Mouse (Mus musculus) lung, postnatal 4 days (tissue): ENCODE measurements at regions not wholly inside any gene's neighbourhood (a gene's known extent, or its start where the extent isn't known, plus 50 kb on each side); places are given as distances from the start of the nearest gene placed in this dataset.

Source experiments
- DNase-seq, 2 experiments: peaks; one replicate each; pipeline ENCODE4 v3.0.0; 2021

DNA sequence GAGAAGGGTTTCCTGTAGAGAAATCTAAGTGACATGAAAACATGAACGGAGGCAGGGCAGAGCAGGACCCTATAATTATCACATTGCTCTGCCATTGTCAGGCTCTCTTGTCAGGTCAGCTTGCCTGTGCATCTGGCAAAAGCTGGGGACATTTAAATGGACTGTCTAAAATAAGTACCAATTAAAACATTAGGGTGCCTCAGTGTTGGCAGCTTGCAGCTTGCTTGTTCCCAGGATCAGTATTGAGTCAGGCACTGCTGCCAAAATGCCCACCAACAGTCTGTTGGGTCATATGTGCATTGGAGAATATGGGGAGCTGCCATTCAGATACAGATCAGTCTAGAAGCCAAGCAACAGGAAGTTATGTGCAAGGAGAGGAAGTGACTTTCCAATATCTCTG lies 349.5 kb upstream of the B3gat1 start:
- no peak for DNase-seq

DNA sequence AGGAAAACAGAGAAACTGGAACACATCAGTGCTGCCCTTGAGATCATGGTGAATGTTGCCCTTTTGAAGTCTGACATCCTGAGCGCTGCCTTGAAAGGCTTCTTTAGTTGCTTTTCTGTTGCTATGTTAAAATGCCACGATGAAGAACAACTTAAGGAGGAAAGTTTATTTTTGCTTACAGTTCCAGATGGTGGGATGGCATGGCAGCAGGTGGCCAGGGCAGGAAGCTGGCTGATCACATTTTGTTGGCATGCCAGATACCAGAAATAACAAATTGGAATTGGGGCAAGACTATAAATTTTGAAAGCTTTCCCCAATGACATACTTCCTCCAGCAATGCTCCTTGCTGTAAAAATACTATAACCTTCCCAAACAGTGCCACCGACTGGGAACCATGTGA lies 334.9 kb upstream of the B3gat1 start:
- no peak for DNase-seq

DNA sequence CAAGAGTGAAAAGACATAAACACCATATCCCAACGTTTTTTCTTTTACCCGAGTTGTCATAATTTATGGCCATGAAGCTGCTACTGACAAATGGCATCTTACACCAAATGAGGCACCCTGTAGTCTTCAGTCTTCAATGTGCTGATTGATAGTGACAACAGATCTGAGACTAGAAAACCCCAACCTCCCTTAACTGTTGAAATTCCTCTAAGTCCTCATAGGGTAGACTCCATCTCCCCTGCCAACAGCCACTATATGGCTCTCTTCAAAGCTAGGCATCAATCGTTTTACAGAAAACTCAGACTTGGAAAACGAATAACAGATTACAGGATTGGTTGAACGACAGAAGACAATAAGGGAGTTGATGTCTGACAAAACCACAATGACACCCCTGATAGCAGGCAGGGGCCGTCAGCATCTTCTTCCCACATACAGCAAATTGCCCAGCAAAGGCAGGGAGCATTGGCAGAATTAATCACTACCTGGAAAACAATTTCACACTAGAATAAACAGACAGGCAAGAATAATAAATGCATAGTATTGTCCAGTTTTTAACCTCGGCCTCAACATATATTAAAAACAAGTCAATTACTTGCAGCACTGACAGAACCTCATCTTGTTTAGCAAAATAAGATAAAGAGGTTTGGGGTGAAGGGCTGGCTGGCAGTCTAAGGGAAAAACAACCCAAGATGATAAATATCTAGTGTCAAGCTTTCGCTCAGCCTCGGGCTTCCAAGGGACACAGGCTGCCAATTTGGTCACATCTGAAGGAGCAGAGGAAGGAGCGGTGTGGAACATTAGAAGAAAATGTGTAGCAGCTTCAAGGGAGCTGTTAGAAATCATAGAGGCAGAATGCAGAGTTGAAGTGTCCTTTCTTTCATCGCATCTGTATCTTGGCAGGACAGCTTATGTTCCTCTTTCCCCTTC lies 310.4 kb upstream of the B3gat1 start:
- DNase-seq, result no peak

DNA sequence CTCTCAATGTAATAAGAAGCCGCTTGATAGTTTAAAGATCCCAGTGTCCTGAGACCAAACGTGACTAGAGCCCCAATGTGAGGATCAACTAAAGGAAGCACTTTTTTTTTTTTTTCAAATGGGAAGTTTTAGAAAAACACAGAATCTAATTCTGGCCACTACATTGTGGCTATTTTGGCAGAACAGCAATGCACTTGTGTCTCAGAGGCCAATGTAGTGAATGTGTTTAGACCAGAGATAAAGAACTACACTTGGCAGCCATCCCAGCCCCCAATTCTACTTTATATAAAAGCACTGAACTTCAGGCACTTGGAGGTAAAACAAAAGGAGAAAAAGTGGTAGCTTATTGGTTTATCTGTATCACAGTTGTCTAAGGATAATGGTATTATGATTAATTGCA lies 298.0 kb upstream of the B3gat1 start:
- DNase-seq, result no peak

DNA sequence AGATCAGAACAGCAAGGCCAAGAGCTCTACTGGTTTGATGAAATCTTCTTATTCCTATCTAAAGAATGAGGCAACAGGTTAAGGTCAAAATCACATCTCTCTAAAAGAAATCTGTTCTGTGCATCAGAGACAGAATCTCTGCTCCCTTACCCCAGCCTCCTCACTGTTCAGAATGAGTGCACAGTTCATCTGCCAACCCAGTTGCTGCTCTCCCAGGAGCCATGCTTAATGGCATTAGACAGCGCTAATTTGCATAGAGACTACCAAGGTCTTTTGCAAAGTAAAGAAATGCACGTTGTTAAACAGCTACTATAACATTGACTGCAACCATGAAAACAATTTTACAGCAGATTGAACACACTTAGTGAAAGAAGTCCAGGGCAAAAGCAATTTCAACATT lies 296.3 kb upstream of the B3gat1 start:
- DNase-seq, result no peak

DNA sequence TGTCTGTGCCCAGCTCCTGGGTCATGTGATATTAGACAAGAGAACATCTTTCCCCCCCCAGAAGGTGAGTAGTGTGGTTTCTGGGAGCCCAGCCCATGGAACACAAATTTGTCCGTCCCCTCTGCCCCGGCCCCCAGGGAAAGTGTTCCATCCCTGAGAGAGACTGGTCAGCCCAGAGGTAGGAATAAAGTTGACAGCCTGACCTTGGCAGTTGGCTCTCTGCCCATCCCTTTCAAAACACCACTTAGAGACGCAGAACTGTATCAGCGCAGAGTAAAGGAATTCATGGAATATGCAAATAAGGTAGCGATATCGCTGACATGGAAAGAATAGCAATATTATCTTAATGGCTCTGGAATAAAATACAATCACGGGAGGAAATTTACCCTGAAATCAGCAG lies 279.6 kb upstream of the B3gat1 start:
- DNase-seq, result no peak

DNA sequence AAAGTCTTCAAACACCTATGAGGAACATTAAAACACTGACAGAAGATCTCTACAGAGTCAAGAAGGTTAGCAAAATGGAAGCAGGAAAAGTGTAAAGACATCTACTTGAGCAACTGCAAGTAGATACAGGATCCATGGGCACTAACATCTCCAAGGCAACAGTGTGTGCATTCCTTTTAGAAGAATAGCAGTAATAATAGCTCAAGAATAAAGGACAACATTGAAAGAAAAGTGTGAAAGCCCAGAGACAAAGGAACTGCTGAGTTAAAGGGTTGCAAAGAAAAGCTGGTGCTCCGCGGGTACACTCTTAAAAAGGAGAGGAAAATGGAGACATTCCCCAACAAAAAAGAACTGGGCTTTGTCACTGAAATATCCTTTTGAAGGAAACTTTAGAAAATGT lies 272.4 kb upstream of the B3gat1 start:
- no peak for DNase-seq

DNA sequence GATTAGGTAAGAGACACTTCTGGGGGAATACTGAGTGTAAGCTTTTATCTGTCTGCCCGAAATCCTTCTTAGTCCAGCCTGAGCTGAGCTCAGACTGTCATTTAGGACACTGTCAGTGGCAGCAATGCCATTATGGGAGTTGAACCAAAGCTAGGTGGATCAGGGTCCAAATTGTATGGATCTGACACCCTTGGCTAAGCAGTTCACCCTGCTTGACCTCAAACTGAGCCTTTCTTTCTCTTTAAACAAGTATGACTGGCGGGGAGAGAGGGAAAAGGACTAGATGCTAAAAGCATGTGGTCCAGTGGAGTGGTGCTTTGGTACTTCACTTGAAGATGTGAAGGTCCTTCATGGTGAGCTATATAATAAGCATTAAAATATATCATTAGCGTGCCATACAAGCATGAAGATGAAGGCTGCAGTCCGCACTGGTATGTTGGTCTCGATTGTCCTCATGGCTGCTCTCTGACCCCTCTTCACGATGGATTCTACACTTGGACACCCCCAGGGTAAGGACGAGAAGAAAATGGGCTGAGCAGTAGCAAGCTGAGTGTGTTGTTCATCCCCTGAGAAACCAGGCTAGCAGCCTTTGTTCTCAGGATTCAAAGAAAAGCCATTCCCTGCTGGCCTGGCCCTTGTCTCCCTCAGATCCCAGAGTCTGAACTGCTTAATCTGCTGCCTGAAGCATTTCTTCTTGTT lies 262.7 kb upstream of the B3gat1 start:
- DNase-seq, result no peak

DNA sequence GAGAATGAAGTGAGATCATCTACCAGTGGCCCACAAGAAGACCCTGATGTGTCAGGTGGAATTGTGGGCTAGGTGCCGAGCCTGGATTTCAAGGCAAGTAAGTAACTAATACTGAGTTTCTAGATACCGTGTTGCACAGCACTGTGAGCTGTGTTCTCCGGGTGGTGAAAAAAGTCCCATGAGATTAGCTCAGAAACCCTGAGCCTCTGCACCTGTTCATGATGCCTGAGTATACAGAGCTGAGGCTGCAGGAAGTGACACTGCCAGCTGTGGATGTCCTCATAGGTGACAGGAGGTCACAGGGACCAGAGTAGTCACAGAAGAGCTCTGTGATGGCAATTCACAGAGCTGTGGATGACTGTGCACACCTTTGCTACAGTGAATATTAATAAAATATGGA lies 257.2 kb upstream of the B3gat1 start:
- no peak for DNase-seq

DNA sequence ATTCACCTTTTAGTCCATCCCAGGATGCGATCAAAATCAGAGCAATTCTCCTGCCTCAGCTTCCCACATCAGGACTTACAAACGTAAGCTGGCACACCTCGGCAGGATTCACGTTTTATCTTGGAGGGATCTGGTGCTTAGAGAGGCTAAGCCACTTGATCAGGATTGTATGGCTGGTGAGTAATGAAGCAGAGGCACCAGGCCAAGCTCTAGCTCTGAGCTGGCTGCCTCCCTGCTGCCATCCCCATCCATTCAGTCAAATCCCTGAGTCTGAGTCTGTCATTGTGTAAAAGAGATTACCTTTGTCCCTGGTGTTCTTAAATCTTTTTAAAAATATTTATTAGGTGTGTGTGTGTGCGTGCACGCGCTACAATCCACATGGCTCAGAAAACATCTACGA lies 252.6 kb upstream of the B3gat1 start:
- DNase-seq, result no peak

DNA sequence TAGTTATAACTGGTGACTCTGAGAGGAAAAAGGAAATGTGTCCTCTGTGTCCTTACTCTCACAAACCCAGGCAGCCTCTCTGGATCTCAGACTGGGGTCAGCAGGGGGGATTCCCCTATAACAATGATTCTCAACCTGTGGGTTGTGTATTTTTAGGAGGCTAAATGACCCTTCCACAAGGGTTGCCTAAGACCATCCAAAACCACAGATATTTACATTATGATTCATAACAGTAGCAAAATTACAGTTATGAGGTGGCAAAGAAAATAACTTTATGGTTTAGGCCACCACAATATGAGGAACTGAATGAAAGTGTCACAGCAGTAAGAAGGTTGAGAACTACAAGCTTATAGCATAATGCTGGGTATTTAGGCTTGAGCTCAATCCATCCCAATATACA lies 251.6 kb upstream of the B3gat1 start:
- no peak for DNase-seq

DNA sequence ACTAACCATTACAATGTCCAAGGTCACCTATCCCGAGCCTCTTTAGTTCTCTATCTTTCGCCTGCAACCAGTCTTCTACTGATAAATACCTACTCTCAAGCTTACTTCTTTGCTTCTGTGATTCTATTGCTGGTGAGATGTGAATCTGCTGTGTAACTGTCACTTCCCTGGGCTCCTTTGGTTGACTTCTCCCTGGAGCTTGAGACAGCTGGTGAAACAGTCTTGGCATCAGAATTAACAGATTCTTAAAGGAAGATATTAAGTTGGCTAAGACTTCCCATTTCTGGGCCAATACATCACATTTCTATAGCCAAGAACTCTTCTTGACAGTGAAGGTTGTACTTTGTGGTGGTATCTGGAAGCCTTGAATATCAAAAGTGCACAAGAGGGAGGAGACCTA lies 239.8 kb upstream of the B3gat1 start:
- no peak for DNase-seq

DNA sequence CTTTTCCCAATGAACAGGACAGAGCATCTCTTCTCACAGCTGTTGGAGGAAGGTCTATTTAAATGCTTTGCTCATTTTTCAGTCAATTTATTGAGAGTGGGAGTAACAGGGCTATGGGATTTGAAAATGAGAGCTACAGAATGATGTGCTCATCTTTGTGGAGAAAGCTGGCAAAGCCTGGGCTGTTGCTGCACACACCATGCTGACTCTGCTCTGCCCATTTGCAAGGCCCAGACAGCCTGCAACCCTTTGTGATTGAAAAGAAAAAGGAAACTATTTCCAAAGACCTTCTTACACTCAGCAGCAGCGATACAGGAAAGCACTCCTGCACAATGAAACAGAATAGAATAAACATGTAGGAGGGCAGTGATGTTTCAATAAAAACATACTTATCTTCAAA lies 231.5 kb upstream of the B3gat1 start:
- no peak for DNase-seq

DNA sequence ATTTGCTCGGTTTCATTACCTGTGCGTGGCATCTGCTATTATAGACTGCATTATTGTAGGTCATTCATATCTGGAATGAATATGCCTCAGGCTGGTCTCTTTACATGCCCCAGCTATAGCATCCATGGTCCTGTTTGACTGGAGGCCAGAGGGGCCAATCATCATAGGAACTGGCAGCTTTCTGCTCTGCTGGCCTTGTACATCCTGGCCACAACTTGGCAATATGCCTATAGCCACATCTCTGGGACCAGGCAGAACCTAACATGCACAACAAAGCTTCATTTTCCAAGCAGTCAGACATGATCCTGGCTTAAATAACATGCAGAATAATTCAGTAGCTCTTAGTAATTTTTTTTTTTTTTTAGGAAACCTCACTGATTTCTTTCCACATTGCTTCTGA lies 227.6 kb upstream of the B3gat1 start:
- no peak for DNase-seq

DNA sequence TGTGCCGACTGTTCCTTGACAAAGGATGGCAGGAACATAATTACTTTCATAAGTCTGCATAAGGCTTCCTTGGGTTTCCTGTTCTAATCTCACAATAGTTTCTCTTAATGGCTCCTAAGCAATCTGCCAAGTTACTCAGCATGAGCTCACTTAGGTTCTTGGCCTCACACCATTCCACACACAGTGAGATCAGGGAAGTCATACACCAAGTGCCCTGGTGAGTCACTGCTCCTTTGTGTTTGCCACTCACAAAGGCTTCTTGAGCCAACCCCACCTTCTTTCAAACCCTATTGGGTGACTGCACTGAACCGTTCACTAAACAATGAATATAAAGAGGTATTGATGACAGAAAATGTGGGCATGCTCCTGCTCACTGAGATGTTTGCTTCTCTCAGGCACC lies 214.9 kb upstream of the B3gat1 start:
- DNase-seq, result no peak

DNA sequence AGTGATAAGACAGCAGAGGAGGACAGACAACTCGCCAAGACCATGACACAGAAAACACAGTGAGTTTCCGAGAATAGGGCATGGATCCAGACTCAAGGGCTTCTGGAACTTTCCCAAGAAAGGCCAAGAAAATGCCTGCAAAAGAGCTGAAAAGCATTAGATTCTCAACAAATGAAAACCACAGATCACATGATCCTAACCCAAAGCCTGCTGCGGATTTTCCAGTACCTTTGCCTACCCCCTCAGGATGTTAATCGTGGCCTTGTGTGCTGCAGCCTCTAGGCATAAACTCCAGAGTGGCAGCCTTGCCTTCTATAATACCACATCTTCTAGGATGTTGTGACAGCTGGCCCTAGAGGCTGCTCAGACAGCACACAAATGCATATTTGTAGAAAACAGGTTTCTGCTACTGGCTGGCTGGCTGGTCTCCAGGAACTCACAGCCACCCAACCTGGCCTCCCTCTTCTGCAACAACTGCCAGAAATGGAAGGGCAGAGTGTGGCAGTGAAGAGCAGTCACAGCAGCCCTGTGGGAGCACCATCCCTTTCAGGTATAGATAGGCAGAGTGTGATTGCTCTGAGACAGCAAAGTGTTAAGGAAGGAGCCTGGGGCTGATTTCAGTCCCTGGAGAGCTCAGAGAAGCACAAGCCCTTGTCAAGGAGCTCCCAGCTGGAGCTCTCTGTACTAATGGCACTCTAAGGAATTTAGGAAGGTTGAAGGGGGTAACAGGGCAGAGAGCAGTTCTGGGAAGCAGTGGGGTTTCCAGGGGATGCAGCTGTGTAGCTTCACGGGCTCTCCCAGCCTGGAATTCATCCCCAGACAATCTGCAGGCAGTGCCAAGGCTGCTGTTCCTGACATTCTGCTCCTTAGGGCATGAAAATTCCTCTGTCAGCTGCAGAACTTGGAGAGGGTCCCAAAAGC lies 213.7 kb upstream of the B3gat1 start:
- DNase-seq, result peak; percentile 30 to 79

DNA sequence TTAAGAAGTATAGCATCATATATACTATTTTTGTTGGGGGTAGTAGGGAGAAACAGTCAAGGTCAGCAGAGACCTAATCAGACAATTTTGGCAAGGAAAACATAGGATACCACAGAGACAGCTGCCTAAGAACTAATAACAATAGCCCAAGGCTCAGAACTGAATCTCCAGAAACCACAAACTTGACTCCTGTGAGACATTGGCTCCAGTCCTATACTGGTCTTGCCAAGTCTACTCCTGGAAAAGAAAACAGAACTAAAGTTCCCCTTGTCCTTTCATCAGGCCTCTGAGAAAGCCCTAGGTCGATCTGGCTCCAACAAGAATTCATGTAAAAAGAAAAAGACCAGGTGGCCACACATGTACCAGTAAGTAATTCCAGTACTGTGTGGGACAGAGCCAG lies 209.4 kb upstream of the B3gat1 start:
- no peak for DNase-seq

DNA sequence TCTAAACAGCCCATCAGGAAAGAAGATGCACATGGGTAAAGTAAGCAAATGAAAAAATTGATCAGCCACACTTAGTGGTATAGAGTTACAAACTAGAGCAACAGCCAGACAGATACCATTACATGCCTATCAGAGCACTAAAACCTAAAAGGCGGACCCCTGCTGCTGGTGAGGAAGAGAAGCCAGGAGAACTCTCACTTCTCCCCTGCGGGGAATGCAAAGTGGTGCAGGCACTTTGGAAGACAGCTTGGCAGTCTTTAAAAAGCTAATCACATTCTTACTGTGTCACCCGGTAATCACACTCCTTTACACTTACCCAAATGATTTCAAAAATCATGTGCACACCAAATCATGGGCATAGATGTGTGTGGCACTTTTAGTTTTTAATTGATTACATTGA lies 204.8 kb upstream of the B3gat1 start:
- no peak for DNase-seq

DNA sequence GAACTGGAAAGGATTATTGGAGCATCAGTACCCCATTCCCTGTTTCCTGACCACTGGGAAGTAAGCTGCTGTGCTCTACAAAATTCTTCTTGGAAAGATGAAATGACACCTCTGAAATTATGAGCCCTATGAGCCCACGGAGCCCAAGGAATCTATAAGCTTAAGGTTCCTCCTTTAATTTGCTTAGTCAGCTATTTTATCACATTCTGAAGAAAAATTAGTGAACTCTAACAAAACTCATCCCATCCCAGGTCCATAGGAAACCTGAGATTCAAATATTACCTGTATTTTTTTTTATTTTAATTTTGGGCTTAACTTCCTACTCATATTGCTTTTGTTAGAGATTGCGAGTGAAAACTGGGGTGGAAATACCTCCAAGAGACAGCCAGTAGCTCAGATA lies 194.5 kb upstream of the B3gat1 start:
- no peak for DNase-seq

DNA sequence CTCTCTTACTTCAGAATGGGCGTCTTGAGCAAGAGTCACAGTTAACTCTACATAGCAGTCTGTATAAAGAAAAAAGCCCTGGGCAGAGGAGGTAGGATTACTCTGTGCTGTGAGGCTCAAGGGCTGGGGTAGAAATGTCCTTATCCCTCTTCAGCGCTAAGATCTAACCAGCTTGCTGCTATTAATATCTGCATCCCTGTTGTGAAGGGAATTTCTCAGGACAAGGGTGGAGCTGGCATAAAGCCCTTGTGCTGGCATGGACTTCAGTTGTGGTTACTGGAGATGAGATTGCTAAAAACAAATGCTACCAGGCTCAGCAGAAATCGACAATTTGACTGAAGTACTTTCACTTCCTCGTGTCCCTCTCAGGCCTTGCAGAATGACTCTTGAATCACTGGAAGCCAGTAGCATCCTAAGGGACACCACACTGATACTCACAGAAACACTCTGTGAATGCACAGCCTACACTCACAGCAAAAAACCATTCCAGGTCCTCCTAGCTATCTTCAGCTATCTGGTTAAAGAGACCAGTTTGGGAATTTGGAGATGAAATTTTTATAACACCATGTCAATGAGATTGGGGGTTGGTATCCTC lies 185.1 kb upstream of the B3gat1 start:
- no peak for DNase-seq

DNA sequence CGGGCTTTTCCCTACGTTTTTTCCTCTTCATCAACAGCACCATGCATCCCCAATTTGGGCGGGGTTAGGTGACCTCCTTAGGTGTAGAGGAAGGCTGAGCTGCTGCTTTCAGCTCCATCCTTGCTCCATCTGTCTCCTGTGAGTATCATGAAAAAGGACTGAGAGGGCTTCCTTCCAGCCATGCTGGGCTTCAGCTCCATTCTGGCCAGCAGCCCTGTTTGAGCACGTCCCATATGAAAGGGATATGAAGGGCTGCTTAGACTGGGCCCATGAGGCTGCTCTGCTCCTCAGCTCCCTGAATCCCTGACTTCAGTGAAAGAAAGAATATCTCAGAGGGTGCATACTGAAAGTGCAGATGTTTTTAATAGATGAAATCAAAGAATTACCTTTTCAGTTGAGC lies 184.4 kb upstream of the B3gat1 start:
- no peak for DNase-seq

DNA sequence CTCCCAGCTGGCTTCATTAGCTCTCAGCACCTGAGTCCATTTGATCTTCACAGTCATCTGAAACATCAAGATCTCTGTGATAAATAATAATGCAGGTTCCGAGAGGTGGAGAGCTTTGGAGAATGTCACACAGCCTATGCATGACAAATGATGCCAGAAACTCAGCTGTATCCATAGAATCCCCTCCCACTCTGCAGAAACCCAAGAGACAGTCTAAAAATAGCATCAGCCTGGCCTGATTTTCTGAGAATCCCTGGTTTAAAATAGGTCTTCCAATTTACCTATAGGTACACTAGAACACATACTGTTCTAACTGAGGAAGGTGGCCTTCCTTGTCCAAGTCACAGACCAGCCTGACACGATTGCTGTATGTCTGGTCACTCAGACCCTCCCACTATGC lies 184.0 kb upstream of the B3gat1 start:
- no peak for DNase-seq

DNA sequence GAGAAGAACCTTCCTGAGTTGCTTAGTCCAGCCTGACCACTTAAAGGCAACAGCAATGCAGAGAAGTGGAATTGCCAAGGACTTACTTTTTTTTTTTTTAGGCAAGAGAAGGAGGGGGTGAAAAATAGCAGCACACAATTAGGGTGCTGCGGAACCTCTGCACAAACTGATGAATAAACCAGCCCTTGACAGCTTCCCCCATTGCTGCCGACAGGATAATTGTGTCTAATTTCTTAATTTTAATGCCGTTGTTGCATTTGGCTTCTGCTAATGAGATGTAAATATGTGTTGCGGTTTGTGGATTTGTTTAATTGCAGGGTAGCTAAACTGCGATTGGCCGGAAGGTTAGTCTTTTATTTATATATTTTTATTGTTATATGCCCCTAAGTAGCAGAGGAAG lies 157.5 kb upstream of the B3gat1 start:
- DNase-seq, result no peak
